Mouse (Mus musculus) macrophage (primary cell): Measurements from ENCODE around the gene Sorcs3. TPM values are rescaled to one million over a fixed set of nuclear protein-coding genes. Genes with fewer than 3 reads are reported as not detected.

Source experiments
- H3K27ac ChIP-seq: fragments of 350-480 bp; formaldehyde crosslinking; 2 replicates; pipeline ENCODE4 v1.9.0; 2021
- H3K36me3 ChIP-seq: fragments of 350-480 bp; formaldehyde crosslinking; 2 replicates; pipeline ENCODE4 v1.9.0; 2021; ENCODE audit errors: inconsistent target
- H3K4me3 ChIP-seq: fragments of 350-480 bp; formaldehyde crosslinking; 2 replicates; pipeline ENCODE4 v1.9.0; 2021; ENCODE audit errors: inconsistent target
- H3K79me2 ChIP-seq: fragments of 350-480 bp; formaldehyde crosslinking; 2 replicates; pipeline ENCODE4 v1.9.0; 2021; ENCODE audit errors: inconsistent target
- WGBS: methylation state at CpG from one replicate; pipeline ENCODE4 v1.1.7; 2026; ENCODE audit warnings: inconsistent platforms; ENCODE audit not compliant: missing documents; 5-methylcytosine and 5-hydroxymethylcytosine counted together
- polyA plus RNA-seq: library from polyadenylated mRNA; stranded (reverse); fragments of 250-400 nt; gene quantifications from 3 replicates; pipeline ENCODE4 v1.2.4, GENCODE M21; 2018; ENCODE audit warnings: inconsistent platforms

Sorcs3 gene
- polyA plus RNA-seq, 1 experiment from 2014 or later = not detected

DNA sequence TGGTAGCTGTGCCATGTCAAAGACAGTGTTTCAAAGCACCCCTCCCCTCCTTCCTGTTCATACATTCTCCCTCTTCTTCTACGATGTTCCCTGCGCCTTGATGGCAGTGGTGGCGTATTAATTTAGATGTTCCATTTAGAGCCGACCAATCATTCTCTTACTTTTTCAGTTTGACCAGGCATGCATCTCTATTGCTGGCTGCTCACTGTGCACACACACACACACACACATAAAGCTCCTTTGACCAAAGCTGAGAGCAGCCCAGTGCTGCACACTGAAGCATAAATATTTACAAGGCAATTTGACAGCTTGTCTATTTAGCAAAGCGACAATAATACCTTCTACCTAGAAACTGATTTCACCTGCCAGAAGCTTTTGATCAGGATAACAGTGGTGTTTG is 371.3 kb downstream of the Sorcs3 start:
- H3K27ac ChIP-seq = no peak overlapping the region
- no peak overlapping the region for H3K4me3 ChIP-seq
- H3K79me2 ChIP-seq = no peaks in the 10 kb centered on the region
- WGBS = 90% methylated on average over 5 of the region's 5 CpGs
- H3K36me3 ChIP-seq = no peaks in the 10 kb centered on the region

DNA sequence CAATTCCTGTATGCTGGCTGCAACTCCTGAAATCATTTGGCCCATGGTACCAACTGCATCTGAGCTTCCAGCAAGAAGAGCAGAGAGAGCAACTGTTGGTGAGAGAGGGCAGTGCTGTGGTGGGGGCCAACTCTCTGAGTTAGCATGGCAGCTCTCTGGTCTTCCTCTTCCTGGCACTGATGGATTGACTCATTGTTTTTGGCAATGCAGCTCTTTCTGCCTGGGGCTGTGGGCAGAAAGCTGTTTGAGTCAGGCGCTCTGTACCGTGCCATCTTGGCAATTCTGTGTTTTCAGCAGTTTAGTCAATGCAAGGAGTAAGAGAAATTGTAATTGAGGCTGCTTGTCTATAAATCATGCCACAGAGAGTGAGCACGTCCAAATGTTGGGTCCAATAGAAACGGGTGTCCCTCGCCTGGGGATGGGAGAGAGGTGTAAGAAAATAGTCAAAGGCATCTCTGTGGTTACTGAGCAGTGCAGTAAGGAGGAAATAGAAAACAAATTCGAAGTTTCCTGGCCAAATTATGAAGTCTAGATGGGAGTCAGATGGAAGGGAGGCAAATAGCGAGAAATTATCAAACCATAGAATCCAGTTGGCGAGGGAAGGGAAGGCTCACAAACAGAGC is 379.2 kb downstream of the Sorcs3 start:
- H3K4me3 ChIP-seq = no peak overlapping the region
- WGBS = 68% methylated on average over 8 of the region's 8 CpGs
- H3K36me3 ChIP-seq = no peaks in the 10 kb centered on the region
- no peaks in the 10 kb centered on the region for H3K79me2 ChIP-seq
- H3K27ac ChIP-seq = no peak overlapping the region

DNA sequence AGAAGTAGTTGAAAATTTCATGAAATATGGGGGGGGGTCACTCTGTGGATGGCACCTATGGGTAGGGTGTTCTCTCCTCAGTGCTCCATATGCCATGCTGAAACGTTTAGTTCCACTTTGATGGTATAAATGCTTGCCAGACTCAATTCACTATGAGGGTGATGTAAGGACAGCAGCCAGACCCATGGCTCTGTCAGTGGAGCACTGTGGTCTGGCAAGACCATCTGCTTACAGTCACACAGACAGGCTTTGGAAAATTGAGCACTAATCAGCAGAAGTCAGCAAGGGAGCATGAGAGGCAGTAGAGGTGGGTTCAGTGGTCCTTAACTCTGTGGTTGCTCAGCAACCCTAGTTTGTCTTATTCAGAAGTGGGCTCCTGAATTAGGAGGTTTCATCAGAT is 411.1 kb downstream of the Sorcs3 start:
- Histone ChIP-seq H3K36me3 (no peaks in the 10 kb centered on the region), H3K27ac (no peak overlapping the region), H3K79me2 (no peaks in the 10 kb centered on the region), H3K4me3 (no peak overlapping the region)
- WGBS = 63% methylated on average over 1 of the region's 1 CpGs

- H3K4me3 ChIP-seq = no peak overlapping the region
- no peaks in the 10 kb centered on the region for H3K79me2 ChIP-seq
- H3K27ac ChIP-seq = no peak overlapping the region
- H3K36me3 ChIP-seq = no peaks in the 10 kb centered on the region
- WGBS = 63% methylated on average over 6 of the region's 6 CpGs
Measured at GRCm38 (mm10) chr19:48630671-48631327, 425.0 kb downstream of the Sorcs3 start.

- WGBS = 85% methylated on average over 4 of the region's 4 CpGs
- Histone ChIP-seq H3K36me3 (no peaks in the 10 kb centered on the region), H3K79me2 (no peaks in the 10 kb centered on the region), H3K27ac (no peak overlapping the region), H3K4me3 (no peak overlapping the region)
Measured at GRCm38 (mm10) chr19:48642566-48642965, 436.7 kb downstream of the Sorcs3 start.

DNA sequence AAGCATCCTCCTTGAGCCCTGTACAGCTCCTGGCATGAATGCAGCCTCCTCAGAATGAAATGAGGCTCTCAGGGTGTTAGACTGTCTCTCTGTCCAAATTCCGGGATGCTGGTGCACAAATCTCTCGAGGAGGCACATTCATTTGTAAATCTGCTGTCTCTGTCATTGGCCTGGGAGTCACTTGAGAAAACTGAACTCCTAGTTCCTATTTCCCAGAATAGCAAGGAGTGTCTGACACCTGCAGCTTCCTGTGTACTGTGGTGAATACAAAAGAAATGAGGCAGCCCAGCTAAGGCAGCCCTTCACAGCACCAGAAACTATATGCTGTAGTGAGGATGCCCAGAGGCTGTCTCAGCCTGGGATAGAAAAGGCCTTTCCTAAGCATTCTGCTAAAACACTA is 444.1 kb downstream of the Sorcs3 start:
- Histone ChIP-seq H3K27ac (no peak overlapping the region), H3K36me3 (no peaks in the 10 kb centered on the region), H3K4me3 (no peak overlapping the region), H3K79me2 (no peaks in the 10 kb centered on the region)
- WGBS = 63% methylated on average over 2 of the region's 2 CpGs

DNA sequence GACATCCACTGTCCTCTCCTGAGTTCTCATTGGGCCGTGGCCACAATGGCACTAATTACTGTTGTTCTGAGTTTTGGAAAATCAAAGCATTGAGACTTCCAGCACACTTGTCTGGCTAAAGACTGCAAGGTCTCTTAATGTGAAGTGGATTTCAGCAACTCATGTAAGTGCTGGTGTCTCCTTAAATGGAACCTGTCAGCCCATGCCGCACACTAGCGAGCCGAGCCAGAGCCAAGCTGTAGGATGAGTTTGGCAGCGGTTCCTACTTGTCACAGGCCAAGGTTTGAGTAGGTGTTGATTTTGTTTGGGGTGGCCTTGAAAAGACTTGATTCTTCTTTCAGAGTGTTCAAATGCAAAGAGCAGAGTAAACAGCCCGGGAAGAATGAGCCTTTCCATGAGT is 445.8 kb downstream of the Sorcs3 start:
- Histone ChIP-seq H3K4me3 (no peak overlapping the region), H3K27ac (no peak overlapping the region)

DNA sequence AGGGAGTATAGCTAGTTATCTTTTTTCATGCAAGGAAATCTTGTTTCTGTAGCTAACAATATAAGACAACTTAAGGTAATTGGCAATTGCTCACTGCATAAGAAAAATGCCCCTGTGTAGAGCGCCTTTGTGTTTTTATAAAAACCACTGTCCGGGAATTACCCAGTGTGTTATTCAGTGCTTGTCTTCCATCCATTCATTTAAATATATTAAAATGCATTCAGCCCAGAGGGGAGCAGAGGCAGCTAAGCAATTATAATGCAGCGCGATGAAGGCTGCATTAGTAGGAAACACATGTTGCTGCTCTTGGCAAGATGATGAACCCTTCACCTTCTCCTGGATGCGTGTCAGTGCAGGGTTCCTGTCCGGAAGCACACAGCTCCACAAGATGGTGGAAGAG is 454.4 kb downstream of the Sorcs3 start:
- H3K36me3 ChIP-seq = no peaks in the 10 kb centered on the region
- H3K27ac ChIP-seq = no peak overlapping the region
- 89% methylated on average over 6 of the region's 6 CpGs for WGBS
- no peak overlapping the region for H3K4me3 ChIP-seq
- no peaks in the 10 kb centered on the region for H3K79me2 ChIP-seq

More for the DNA sequence above, 445.8 kb downstream of the Sorcs3 start:
- 90% methylated on average over 6 of the region's 6 CpGs for WGBS
- Histone ChIP-seq H3K36me3 (no peaks in the 10 kb centered on the region), H3K79me2 (no peaks in the 10 kb centered on the region)

DNA sequence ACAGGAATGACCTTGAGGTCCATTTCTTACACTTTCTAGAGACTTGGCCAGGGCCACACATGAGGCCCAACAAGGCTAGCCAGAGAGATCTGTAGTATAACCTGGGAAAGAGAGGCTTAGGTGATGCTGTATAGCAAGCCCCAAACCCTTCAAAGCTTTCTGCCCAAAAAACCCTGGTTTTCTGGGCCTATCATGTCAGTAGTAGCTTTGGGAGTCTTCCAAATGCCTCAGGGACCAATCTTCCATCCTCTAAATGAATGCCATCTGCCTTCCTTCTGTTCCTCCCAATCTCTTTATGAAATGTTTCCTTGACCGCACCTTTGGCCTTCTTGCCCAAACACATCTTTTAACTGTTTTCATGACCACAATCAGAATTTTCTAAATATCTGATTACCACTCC is 474.1 kb downstream of the Sorcs3 start:
- no peaks in the 10 kb centered on the region for H3K79me2 ChIP-seq
- H3K4me3 ChIP-seq = no peak overlapping the region
- WGBS = 93% methylated on average over 1 of the region's 1 CpGs
- H3K36me3 ChIP-seq = no peaks in the 10 kb centered on the region
- H3K27ac ChIP-seq = no peak overlapping the region

- no peaks in the 10 kb centered on the region for H3K36me3 ChIP-seq
- H3K27ac ChIP-seq = no peak overlapping the region
- no peak overlapping the region for H3K4me3 ChIP-seq
- no peaks in the 10 kb centered on the region for H3K79me2 ChIP-seq
- 84% methylated on average over 3 of the region's 3 CpGs for WGBS
Measured at GRCm38 (mm10) chr19:48682485-48682884, 476.7 kb downstream of the Sorcs3 start.

DNA sequence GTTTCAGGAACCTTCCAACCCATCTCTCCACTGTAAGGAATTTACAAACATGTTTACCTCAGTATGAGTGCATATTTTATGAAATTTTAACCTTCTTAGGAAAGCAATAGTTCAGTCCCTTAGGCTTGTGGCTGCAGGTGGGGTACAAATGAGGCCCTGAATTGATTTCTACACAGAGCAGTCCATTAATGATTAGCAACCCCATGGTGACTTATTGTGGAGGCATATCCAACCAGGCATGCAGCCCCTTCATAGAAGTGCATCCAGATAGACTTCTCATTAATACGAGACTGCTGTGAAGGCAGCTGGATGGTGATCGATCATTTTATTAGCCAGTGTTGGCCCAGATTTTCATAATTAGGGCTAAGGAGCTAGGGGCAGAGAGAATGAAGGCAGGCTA is 480.5 kb downstream of the Sorcs3 start:
- H3K36me3 ChIP-seq = no peaks in the 10 kb centered on the region
- H3K79me2 ChIP-seq = no peaks in the 10 kb centered on the region
- 90% methylated on average over 2 of the region's 2 CpGs for WGBS
- H3K27ac ChIP-seq = no peak overlapping the region
- H3K4me3 ChIP-seq = no peak overlapping the region

DNA sequence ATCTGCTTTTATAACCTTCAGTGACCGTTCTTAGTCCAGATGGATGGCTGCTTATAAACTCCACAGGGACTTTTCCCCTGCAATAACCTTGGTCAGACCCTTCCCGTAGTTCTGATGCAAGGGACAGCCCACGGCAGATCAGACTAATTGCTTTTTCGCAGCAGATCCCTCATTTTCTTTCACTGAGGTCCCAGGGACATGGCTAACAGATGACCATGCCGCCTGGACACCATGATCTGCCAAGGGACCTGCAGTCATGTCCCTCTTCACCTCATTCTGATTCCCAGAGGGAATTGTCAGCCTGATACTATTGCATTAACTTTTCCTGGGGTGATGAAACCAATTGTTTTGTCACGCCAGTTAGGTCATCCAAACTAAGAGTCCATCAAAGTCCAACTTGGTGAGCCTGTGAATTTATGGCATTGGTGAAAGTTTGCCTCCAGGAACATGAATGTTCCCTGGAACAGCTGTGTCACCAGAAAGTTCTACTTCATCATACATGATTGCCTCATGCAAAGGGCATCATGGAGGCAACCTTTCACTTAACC is 494.4 kb downstream of the Sorcs3 start:
- H3K36me3 ChIP-seq = no peaks in the 10 kb centered on the region
- 71% methylated on average over 6 of the region's 6 CpGs for WGBS
- no peak overlapping the region for H3K27ac ChIP-seq
- H3K4me3 ChIP-seq = no peak overlapping the region
- H3K79me2 ChIP-seq = no peaks in the 10 kb centered on the region

DNA sequence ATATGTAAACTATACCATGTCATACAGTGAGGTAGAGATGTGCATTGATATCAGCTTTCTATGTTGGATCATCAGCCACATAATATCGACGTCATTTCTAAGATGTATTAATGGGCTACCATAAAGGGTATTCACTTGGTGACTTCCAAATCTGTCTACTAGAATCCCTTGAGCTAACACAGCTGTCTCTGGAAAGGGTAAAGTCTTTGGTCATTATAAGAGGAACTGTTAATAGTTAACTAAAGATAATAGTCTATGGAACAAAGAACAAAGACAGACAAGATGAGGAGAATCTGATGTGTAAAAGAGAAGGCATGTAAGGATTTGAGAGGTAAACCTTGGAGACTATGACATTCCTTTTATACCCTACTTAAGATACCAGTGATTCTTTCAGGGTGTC is 497.9 kb downstream of the Sorcs3 start:
- no peak overlapping the region for H3K27ac ChIP-seq
- no peak overlapping the region for H3K4me3 ChIP-seq
- H3K36me3 ChIP-seq = no peaks in the 10 kb centered on the region
- WGBS = 90% methylated on average over 2 of the region's 2 CpGs
- no peaks in the 10 kb centered on the region for H3K79me2 ChIP-seq

GRCm38 (mm10) chr19:48706267-48706923 is 500.6 kb downstream of the Sorcs3 start:
- Histone ChIP-seq H3K27ac (no peak overlapping the region), H3K4me3 (no peak overlapping the region), H3K36me3 (no peaks in the 10 kb centered on the region), H3K79me2 (no peaks in the 10 kb centered on the region)
- 50% methylated on average over 1 of the region's 1 CpGs for WGBS

DNA sequence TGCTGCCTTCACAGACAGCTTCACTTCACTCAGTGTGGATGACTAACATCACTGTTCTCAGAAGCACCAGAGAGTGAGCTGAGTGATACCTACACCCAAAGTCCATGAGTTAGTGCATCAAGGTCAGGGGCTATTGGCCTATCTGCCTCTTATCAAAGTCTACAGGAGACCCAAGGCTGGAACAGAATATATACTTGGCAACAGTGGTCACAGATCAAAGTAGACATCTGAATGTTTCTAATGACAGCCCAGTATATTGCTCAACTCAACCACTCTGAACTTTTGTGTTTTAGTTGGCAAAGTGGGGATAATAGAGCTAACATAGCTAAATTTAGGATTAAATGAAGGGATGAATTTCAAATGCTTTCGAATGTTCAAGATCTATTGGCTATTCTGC is 501.1 kb downstream of the Sorcs3 start:
- WGBS = 80% methylated on average over 1 of the region's 1 CpGs
- Histone ChIP-seq H3K36me3 (no peaks in the 10 kb centered on the region), H3K4me3 (no peak overlapping the region), H3K27ac (no peak overlapping the region), H3K79me2 (no peaks in the 10 kb centered on the region)
